ENCODE assay signal across 23 mouse cellular contexts in the genomic region with DNA sequence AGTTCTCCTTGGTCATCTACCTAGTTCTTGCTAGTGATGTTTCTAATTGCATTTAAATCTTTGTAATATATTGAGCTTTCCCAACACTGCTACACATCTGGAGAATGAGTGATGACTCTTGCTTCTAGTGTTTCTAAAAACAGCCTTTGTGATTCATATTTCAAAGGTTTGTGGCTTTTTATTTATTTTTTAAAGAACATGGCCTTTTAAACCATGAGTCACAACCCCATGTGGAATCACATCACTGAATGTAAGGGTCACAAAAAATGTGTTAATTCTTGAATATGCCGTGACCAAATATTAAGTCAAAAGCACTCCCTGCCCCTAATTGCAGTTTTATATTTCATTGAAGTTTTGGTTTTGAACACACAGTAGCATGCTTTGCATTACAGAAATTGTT. TPM values are rescaled to one million over a fixed set of nuclear protein-coding genes. Genes with fewer than 3 reads are reported as not detected.
DNase-seq lines count a peak whose midpoint lies in the region; TF ChIP-seq lines count a peak whose summit lies in the region.
"Had no signal": no experiment of that assay in that cellular context is flagged by ENCODE, and none has a peak within 500 bp of the region (broad histone marks: within the 10 kb centered on the region; RNA-seq: fewer than 3 reads in every experiment).

No protein-coding gene starts in this region.

- H3K79me2 ChIP-seq in C2C12 (ENCODE audit: control insufficient read depth, insufficient read depth), result peaks cover 3% of the 10 kb centered on the region

- no peaks in the 10 kb centered on the region for H3K79me3 ChIP-seq in C2C12 (ENCODE audit: low read depth)

- H3K4me3 ChIP-seq in C2C12 (ENCODE audit: insufficient read depth, poor library complexity, severe bottlenecking), result no peak overlapping the region
- H3K4me3 ChIP-seq: embryonic facial prominence, embryonic 13.5 days; embryonic facial prominence, embryonic 15.5 days; erythroblast, embryonic 14.5 days; forebrain, embryonic 13.5 days; forebrain, embryonic 15.5 days had no signal

- no peaks in the 10 kb centered on the region for H3K36me3 ChIP-seq in C2C12 (ENCODE audit: control insufficient read depth, insufficient read depth)
- H3K36me3 ChIP-seq: embryonic facial prominence, embryonic 13.5 days; embryonic facial prominence, embryonic 15.5 days; forebrain, embryonic 15.5 days had no signal

- no peak for TF ChIP-seq CTCF in C2C12 (IDR thresholded peaks at IDR 0.05; ENCODE audit: control insufficient read depth, insufficient read depth, insufficient read length)

- intact Hi-C loops in left cerebral cortex, postnatal 36 days (cut with DNase I), result no loop called here

- no peak overlapping the region for H3ac ChIP-seq in C2C12 (ENCODE audit: control insufficient read depth, insufficient read length, low read depth)

- DNase-seq in 3T3-L1 (ENCODE audit: low read depth, low spot score) (peak; percentile 89), liver (no peak)
- DNase-seq in fibroblast of lung, adult 2 months (ENCODE audit: low read depth), result peak; percentile 51
- DNase-seq in left cerebral cortex, postnatal 36 days (ENCODE audit: low spot score in 2 of 2), result no peak
- DNase-seq in layer of hippocampus, postnatal 25 days (ENCODE audit: extremely low spot score in 1 of 2, low spot score in 1 of 2), result no peak
- DNase-seq: adrenal gland, adult 8-10 months; adrenal gland, postnatal 14 days; adrenal gland, postnatal 36 days; B cell, adult 2 months; cerebellum, adult 18-20 months; cerebellum, adult 8-10 months; cerebellum, adult 9-11 months; cerebellum, postnatal 14 days; cerebellum, postnatal 36 days; embryo, embryonic 11 days; forebrain, postnatal 0 days had no signal

- H3K27me3 ChIP-seq in C2C12 (ENCODE audit: control insufficient read depth, insufficient read depth, insufficient read length), result no peaks in the 10 kb centered on the region
- H3K27me3 ChIP-seq: embryonic facial prominence, embryonic 13.5 days; embryonic facial prominence, embryonic 15.5 days; forebrain, embryonic 13.5 days; forebrain, embryonic 15.5 days; Patski had no signal

TF ChIP-seq in C2C12, 6 proteins besides CTCF, POLR2A, EP300 and RAD21:
- TF ChIP-seq MYOD1 (IDR thresholded peaks at IDR 0.05; ENCODE audit: control insufficient read depth, insufficient read length, low read depth) (no peak), MAX (IDR thresholded peaks at IDR 0.05) (peak; percentile 78), FOSL1 (IDR thresholded peaks at IDR 0.05; ENCODE audit: insufficient read depth, low read length, poor library complexity, severe bottlenecking) (peak; percentile 75), CEBPB (IDR thresholded peaks at IDR 0.05; ENCODE audit: low read depth) (no peak)

RNA-seq across cellular contexts. Expression of a gene that starts 2.7 kb away (rescaled TPM):
- 5.2 TPM for polyA plus RNA-seq in C2C12 (2012; fragmentation: generic; extraction: Trizol)
- total RNA-seq in left cerebral cortex, postnatal 36 days (2021), result 100 to 1,000 TPM; 176 to 274 TPM
- 100 to 1,000 TPM; 227 to 262 TPM for total RNA-seq in layer of hippocampus, postnatal 25 days (2021)

Comparison
In these comparisons a context has a peak if more than half of its experiments do, and no peak if none do; other contexts are left out.
1. DNase-seq: peak in 3T3-L1 (single experiment) and fibroblast of lung, adult 2 months (single experiment); none in left cerebral cortex, postnatal 36 days (0 of 2), layer of hippocampus, postnatal 25 days (0 of 2) and liver (single experiment).